Mouse (Mus musculus) gastrocnemius, postnatal 4 days (tissue): ENCODE results near the gene Ilf2. TPM values are rescaled to one million over a fixed set of nuclear protein-coding genes. Genes with fewer than 3 reads are reported as not detected.

Experiments used
- DNase-seq, 2 experiments: peaks; one replicate each; pipeline ENCODE4 v3.0.0; 2021 to 2022; ENCODE audit warnings: low spot score in 2 of 2, mixed read lengths in 2 of 2
- long read RNA-seq, 2 experiments: library from polyadenylated mRNA; stranded (forward); transcript quantifications; one replicate each; pipeline ENCODE4 v2.0.0; 2021
- total RNA-seq, 2 experiments: library from RNA; stranded (reverse); gene quantifications; 2 replicates each; pipeline ENCODE4 v1.2.3; 2021

Ilf2 gene
- 10 to 100 TPM; 72.3 to 75.4 TPM for total RNA-seq
- long read RNA-seq, experiment 1, transcript Ilf2-201 (14 exons, 2,027 nt): major isoform, 97 of 113 reads
- long read RNA-seq, experiment 1, partial matches to known transcripts: 3 of 113 reads
- long read RNA-seq, experiment 1, other reads (novel, unspliced or antisense): 9 of 113 reads
- long read RNA-seq, experiment 2, transcript Ilf2-201 (14 exons, 2,027 nt): major isoform, 87 of 99 reads
- long read RNA-seq, experiment 2, partial matches to known transcripts: 2 of 99 reads
- long read RNA-seq, experiment 2, other reads (novel, unspliced or antisense): 6 of 99 reads

- DNase-seq: peak; percentile 86 to 94
Observed at GRCm38 (mm10) chr3:90475831-90476611, at the start of gene Ilf2. Ilf2 (plus strand) TSS chr3:90476126.

- DNase-seq: no peak
Observed at GRCm38 (mm10) chr3:90427574-90427973, 48.4 kb upstream of the Ilf2 start.

DNA sequence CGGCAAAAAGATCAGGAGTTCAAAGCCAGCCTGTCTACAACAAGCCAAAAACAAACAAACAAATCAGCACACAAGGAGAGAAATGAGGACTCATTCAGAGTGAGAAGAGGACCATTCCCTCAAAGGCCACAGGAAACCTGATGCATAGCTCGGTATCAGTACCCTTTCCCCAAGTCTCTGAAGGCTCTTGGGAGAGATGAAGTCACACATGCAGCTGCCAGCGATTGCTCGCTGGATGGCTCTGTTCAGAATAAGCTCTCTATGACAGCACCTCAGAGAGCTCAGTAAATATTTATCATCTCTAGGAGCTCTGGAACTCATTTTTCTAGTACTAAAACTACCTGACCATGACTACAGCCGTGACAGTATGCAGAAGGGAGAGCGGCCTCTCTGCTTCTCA is 47.7 kb upstream of the Ilf2 start:
- no peak for DNase-seq

DNA sequence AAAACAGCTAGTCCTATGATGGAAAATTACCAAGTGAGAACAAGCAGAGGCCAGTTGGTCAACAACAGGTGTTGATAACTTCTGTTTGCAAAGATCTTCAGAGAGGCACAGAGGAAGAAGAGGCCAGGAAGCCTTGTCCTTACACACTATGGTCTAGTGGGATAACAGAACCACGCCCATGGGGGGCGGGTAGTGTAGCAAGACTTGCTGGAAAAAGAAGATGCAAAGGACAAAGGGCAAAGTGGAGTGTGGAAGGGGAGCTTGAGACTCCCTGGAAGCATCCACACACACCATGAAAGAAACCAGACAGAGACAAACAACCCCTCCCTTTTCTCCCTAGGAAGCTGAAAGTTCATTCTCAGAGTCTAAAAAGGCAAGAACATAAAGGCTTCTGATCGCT is 46.4 kb upstream of the Ilf2 start:
- DNase-seq: no peak

- DNase-seq: no peak
Observed at GRCm38 (mm10) chr3:90432348-90432747, 43.6 kb upstream of the Ilf2 start.

DNA sequence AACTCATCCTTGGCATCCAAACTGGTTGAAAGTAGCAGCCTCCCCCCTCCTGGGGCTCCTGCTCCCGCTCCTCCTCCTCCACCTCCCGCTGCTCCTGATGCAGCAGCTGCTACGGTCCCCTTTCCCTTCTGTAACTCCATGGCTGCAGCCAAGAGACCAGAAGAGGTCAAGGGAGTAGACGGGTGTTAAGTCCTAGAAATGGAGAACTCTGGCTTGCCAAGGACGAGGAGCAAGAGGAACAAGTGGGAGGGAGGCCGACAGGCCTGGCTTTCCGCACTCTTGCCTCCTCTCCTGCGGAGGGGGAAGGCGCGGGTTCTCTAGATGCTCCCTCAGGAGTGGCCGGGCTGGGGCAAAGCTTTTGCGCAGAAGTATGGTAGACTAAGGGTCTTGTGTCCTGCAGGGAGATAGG is 43.1 kb upstream of the Ilf2 start:
- DNase-seq: peak in 1 of 2 experiments; percentile 58

GRCm38 (mm10) chr3:90433381-90434020 is 42.4 kb upstream of the Ilf2 start, which contains the start of gene Ints3:
Ints3 (minus strand) TSS chr3:90433622.
- peak; percentile 94 to 99 for DNase-seq

- DNase-seq: no peak
Observed at GRCm38 (mm10) chr3:90434073-90434730, 41.7 kb upstream of the Ilf2 start.

DNA sequence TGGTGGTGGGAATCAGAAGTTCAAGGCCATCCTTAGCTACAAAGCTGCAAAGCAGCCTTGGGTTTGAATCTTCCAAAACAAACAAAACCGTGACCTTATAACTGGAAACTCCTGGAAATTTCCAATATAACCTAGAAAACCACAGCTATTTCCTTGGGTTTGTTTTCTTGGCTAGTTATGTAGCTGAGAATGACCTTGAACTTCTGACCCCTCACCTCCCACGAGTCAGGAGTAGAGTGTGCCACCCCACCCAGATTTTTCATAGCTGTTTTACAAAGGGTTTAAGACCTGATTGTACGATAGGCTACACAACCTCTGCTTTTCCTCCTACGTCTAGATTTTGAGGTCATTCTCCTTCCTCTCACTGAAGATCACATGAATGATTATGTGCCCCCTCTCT is 38.8 kb upstream of the Ilf2 start:
- no peak for DNase-seq

DNA sequence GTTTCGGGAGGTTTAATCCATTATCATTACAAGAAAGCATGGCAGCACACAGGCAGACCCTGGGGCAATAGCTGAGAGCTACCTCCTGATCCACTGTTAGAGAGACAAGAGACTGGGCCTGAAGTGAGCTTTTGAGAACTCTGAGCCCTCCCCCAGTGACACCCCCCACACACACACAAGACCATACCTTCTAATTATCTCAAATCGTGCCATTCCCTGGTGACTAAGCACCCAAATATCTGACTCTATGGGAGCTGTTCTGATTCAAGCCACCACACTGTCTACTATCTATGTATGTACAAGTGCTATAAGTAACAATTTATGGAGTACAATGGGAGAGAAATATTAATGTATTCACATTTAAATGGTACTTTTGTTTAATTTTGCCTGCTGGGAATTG is 35.2 kb upstream of the Ilf2 start:
- DNase-seq: no peak

DNA sequence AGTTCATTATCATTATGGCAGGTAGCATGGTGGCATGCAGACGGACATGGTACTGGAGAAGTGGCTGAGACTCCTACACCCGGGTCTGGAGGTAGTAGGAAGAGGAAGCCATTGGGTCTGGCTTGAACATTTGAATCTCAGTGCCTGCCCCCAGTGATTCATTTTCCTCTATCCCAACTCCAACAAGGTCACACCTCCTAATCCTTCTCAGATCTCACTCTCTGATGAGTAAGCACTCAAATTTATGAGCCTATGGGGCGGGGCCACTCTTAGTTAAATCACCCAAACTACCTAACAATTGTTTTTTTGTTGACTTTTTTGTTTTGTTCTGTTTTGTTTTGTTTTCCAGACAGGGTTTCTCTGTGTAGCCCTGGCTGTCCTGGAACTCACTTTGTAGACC is 31.9 kb upstream of the Ilf2 start:
- DNase-seq: no peak

GRCm38 (mm10) chr3:90445417-90446200 is 30.3 kb upstream of the Ilf2 start:
- no peak for DNase-seq

DNA sequence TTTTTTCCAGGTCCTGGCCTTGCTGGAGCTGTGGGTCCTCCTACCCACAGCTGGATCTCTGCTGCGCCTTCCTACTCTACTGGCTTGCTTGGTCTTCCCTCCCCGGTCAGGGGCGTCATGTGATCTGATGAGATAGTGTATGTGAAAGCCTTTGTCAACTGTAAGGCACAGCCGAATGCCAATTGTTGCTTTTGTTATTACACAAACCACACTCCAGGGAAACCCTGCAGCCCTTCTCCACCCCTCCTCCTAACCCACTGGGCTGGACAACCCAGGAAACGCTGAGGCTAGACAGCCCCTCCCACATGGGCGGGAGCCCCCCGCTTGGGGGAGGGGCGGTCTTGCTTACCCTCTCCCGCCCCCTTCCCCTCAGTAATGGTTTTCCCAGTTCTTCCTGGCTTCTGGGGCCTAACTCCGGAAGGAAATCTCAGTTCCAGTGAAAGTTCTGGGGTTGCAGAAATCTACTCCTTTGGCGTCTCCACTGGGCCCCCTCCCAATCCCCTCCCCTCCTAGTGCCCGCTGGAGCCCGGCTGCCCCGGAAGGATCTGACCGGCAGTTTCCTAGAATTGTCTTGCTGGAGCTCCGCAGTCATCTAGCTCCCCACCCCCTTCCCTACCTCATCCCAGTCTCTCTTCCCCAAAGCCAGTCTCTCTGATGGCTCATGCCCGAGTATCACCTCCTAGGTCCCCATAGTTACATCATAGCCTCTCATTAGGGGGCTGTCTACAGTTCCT is 29.4 kb upstream of the Ilf2 start:
- DNase-seq: peak; percentile 88 to 92

DNA sequence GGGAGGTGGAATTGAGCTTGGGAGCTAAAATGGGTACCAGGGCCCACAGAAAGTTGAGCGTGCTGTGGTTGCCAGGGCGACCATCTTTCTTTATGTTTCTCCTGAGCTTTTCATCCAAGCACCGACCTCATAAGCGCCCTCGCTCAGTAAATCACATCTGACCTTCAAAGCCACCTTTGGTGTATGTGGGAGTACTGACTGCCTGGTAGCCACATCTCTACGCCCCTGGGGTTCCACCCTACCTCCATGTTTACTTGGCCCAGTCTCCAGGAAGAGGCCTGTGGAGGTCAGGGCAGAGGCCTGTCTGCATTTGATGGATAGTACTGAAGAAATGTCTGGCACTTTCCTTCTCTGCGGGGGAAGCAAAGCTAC is 28.8 kb upstream of the Ilf2 start:
- DNase-seq: no peak

DNA sequence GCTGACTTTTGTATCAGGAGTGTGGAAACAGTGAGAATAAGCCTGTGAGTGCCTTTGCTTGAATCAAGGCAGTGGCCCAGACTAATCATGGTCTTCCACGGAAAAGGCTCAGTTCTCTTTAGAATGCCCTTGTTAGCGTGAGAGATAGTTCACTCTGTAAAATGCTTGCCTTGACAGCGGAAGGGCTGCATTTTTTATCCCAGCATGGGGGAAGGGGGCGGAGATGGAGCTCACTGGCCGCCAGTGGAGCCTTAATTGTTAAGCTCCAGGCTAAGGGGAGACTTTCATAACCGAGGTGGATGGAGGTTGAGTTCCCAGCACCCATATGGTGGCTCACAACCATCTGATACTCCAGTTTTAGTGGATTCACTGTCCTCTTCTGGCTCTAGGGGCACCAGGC is 27.3 kb upstream of the Ilf2 start:
- no peak for DNase-seq

GRCm38 (mm10) chr3:90450874-90451273 is 25.1 kb upstream of the Ilf2 start:
- DNase-seq: no peak

- DNase-seq: no peak
Observed at GRCm38 (mm10) chr3:90451396-90452095, 24.4 kb upstream of the Ilf2 start.

- DNase-seq: no peak
Observed at GRCm38 (mm10) chr3:90454931-90455330, 21.0 kb upstream of the Ilf2 start.

DNA sequence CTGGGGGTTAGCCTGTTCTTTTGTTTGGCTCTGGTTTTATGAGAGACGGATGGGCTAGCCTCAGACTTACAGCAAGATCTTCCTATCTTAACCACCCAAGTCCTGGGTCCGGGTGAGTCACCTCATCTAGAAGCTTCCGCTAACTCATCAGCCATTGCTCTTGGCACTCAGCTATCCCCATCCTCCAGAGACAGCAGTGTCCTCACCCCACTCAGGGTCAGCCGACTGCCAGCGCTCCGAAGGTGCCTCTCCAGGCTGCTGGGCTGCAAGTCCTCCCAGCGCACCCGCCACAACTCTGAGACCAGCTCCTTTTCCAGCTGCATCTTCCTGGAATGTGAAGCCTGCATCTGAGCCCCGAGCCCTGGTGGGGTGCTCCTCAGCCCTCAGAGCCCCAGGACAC is 16.2 kb upstream of the Ilf2 start:
- DNase-seq: no peak

- DNase-seq: no peak
Observed at GRCm38 (mm10) chr3:90460315-90460714, 15.6 kb upstream of the Ilf2 start.
